Mouse (Mus musculus) forebrain, embryonic 14.5 days (tissue): ENCODE results near the gene Rsph9. TPM values are rescaled to one million over a fixed set of nuclear protein-coding genes. Genes with fewer than 3 reads are reported as not detected.

Source experiments
- ATAC-seq: fragments of 200-750 bp; cut with Nextera tagmentation; 2 replicates; pipeline ENCODE4 v1.8.0; 2017; ENCODE audit warnings: mild to moderate bottlenecking, moderate library complexity
- DNase-seq: peaks from one replicate; pipeline ENCODE4 v3.0.0-alpha.2; 2015; ENCODE audit warnings: low spot score
- H3K27ac ChIP-seq: fragments of 300-500 bp; sonication (generic); 2 replicates; pipeline ENCODE4 v1.5.1; 2014; ENCODE audit warnings: low read depth, mild to moderate bottlenecking, control low read depth, low read length, moderate library complexity
- H3K27me3 ChIP-seq: fragments of 300-500 bp; sonication (generic); replicated peaks from 2 replicates; pipeline ENCODE4 v1.6.1; 2014; ENCODE audit warnings: low read length, control low read depth, mixed read lengths; ENCODE audit not compliant: control insufficient read depth, insufficient read depth
- H3K36me3 ChIP-seq: fragments of 300-500 bp; sonication (generic); 2 replicates; pipeline ENCODE4 v1.6.1; 2014; ENCODE audit warnings: low read length, control low read depth; ENCODE audit not compliant: control insufficient read depth, insufficient read depth
- H3K4me1 ChIP-seq: fragments of 300-500 bp; sonication (generic); 2 replicates; pipeline ENCODE4 v1.6.1; 2014; ENCODE audit warnings: antibody characterized with exemption, low read length, control low read depth; ENCODE audit not compliant: control insufficient read depth, insufficient read depth
- H3K4me2 ChIP-seq: fragments of 300-500 bp; sonication (generic); 2 replicates; pipeline ENCODE4 v1.6.1; 2014; ENCODE audit warnings: mild to moderate bottlenecking, control low read depth, low read length
- H3K4me3 ChIP-seq: fragments of 300-500 bp; sonication (generic); 2 replicates; pipeline ENCODE4 v1.5.1; 2014; ENCODE audit warnings: low read depth, low read length, control low read depth
- H3K9ac ChIP-seq: fragments of 300-500 bp; sonication (generic); 2 replicates; pipeline ENCODE4 v1.6.1; 2014; ENCODE audit warnings: mild to moderate bottlenecking, low read length, control low read depth, moderate library complexity
- H3K9me3 ChIP-seq: fragments of 300-500 bp; sonication (generic); replicated peaks from 2 replicates; pipeline ENCODE4 v1.6.1; 2016; ENCODE audit warnings: low read length, control low read depth, mixed read lengths; ENCODE audit not compliant: control insufficient read depth
- WGBS: fragments of 180-500 bp; shearing (Covaris S2); extraction: QIAGEN DNeasy Blood & Tissue Kit; methylation state at CpG from one replicate; pipeline ENCODE4 v1.1.7; 2014; 5-methylcytosine and 5-hydroxymethylcytosine counted together
- polyA plus RNA-seq: library from polyadenylated mRNA; unstranded; fragments of >200 nt; fragmentation: Nextera tagmentation; extraction: Ambion mirVana; gene quantifications from 2 replicates; pipeline ENCODE4 v1.2.1, GENCODE M21; 2014

Gene Rsph9
- polyA plus RNA-seq, 1 experiment from 2014 or later = 46.8 TPM

DNA sequence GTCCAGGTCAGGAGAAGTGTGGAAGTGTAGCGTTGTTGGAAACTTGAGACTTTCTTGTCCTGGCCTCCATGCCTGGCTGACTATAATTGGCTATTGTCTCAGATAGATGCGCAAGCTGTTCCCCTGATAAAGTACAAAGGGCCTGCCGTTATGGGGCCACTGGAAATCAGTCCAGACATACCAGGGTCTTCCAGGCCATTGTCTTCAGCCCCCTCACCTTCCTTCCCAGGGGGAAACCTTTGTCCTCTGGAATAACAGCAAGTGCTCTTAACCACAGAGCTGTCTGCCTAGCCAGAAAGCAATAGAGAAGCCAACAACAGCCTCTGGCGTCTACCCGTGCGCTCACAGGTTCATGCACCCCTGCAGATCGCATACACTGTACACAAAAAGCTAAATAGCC, 63.6 kb downstream of the Rsph9 start:
- Histone ChIP-seq H3K4me3 (no peak overlapping the region), H3K27me3 (no peaks in the 10 kb centered on the region), H3K9me3 (no peaks in the 10 kb centered on the region), H3K4me2 (no peak overlapping the region), H3K4me1 (peaks cover 20% of the 10 kb centered on the region), H3K36me3 (no peaks in the 10 kb centered on the region), H3K9ac (no peak overlapping the region), H3K27ac (no peak overlapping the region)
- ATAC-seq (no peak), DNase-seq (no peak)
- 24% methylated on average over 7 of the region's 7 CpGs for WGBS

GRCm38 (mm10) chr17:46079037-46079436, 65.0 kb downstream of the Rsph9 start:
- H3K4me1 ChIP-seq = peaks cover 13% of the 10 kb centered on the region
- no peak overlapping the region for H3K9ac ChIP-seq
- no peak overlapping the region for H3K27ac ChIP-seq
- no peak overlapping the region for H3K4me2 ChIP-seq
- WGBS = 72% methylated on average over 2 of the region's 2 CpGs
- no peak overlapping the region for H3K4me3 ChIP-seq
- ATAC-seq (no peak), DNase-seq (no peak)
- no peaks in the 10 kb centered on the region for H3K36me3 ChIP-seq
- H3K9me3 ChIP-seq = no peaks in the 10 kb centered on the region
- H3K27me3 ChIP-seq = no peaks in the 10 kb centered on the region

DNA sequence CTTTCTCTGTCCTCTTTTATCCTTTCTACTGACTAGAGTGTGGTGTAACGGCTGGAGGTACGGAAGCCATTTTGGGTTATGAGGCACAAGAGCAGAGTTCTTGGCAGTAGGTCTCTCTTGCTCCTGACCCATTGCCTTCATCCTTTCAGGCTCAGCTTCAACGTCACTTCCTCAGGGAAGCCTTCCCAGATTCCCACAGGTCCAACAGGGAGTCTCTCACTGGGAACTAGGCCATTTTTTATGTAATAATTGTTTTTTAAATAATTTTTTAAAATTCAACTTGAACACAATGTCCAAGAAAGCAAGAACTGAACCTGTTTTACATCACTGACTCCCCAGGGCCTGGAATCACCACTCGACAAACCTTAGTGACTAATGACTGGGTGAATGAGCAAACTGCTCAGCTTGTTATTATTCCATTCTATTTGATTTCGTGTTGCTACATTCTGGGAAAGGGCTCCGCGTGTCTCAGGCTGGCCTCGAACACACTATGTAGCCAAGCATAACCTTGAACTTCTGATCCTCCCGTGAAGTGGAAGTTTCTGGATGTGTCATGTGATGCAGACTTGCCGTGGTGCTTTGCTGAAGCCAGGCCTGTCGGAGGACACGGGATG, 66.0 kb downstream of the Rsph9 start:
- ATAC-seq = no peak
- no peak overlapping the region for H3K9ac ChIP-seq
- H3K4me3 ChIP-seq = no peak overlapping the region
- WGBS = 92% methylated on average over 12 of the region's 12 CpGs
- H3K9me3 ChIP-seq = no peaks in the 10 kb centered on the region
- H3K27ac ChIP-seq = no peak overlapping the region
- H3K27me3 ChIP-seq = no peaks in the 10 kb centered on the region
- peaks cover 3% of the 10 kb centered on the region for H3K4me1 ChIP-seq
- no peak for DNase-seq
- no peaks in the 10 kb centered on the region for H3K36me3 ChIP-seq
- no peak overlapping the region for H3K4me2 ChIP-seq

DNA sequence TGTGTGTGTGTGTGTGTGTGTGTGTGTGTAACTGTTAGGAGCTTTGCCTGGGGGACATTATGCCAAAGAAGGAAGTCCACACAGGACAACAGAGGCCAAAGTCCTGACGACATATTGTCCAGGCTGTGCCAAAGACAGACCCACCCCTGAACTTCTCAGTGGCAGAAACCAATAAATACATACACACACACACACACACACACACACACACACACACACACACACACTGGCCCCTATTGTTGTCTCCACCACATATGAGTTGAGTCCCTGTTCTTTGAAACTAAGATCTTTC, 67.8 kb downstream of the Rsph9 start:
- peaks cover 3% of the 10 kb centered on the region for H3K4me1 ChIP-seq
- no peak overlapping the region for H3K4me2 ChIP-seq
- H3K9ac ChIP-seq = no peak overlapping the region
- 69% methylated on average over 1 of the region's 1 CpGs for WGBS
- no peaks in the 10 kb centered on the region for H3K36me3 ChIP-seq
- H3K27me3 ChIP-seq = no peaks in the 10 kb centered on the region
- ATAC-seq = no peak
- H3K27ac ChIP-seq = no peak overlapping the region
- H3K4me3 ChIP-seq = no peak overlapping the region
- DNase-seq = no peak
- H3K9me3 ChIP-seq = no peaks in the 10 kb centered on the region

DNA sequence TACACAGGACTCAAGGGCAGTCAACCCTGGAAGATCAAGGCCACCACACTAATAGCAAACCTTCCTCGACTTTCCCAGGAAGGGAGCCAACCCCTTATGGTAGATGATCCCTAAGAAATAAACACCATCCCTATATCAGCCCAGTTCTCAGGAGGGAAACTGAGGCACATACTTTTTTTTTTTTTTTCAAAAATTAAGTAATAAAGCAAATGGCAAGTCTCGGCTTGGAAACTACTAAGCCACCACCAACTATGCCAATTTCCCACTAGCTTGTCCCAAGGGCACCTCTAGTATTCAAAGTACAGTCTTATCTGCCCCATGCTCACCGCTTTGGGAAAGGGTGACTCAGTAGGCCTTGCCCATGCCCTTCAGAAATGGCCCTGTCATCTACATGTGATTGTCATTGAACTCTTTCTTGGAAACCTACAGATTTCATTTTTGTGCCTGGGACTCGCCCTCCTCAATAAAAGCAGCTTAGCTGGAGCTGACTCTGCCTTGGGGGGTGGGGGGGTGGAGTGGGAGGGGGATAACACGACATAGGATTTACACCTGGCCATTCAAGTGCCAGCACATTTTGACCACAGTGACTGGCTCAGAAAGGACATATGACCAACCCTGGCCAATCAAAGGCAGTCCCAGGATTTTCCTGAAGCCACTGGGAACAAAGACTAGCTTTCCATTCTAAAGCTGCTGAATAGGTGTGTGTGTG, 68.3 kb downstream of the Rsph9 start:
- WGBS = 67% methylated on average over 5 of the region's 5 CpGs
- Histone ChIP-seq H3K36me3 (no peaks in the 10 kb centered on the region), H3K4me3 (no peak overlapping the region), H3K4me1 (peaks cover 3% of the 10 kb centered on the region), H3K27ac (no peak overlapping the region), H3K4me2 (no peak overlapping the region), H3K9ac (no peak overlapping the region), H3K9me3 (no peaks in the 10 kb centered on the region), H3K27me3 (no peaks in the 10 kb centered on the region)
- DNase-seq = no peak
- ATAC-seq = no peak

- WGBS = 62% methylated on average over 3 of the region's 3 CpGs
- H3K9me3 ChIP-seq = no peaks in the 10 kb centered on the region
- H3K27me3 ChIP-seq = no peaks in the 10 kb centered on the region
- no peak overlapping the region for H3K27ac ChIP-seq
- no peak overlapping the region for H3K4me3 ChIP-seq
- H3K36me3 ChIP-seq = no peaks in the 10 kb centered on the region
- no peak overlapping the region for H3K4me2 ChIP-seq
- ATAC-seq = no peak
- no peaks in the 10 kb centered on the region for H3K4me1 ChIP-seq
- H3K9ac ChIP-seq = no peak overlapping the region
- DNase-seq = no peak
Measured at GRCm38 (mm10) chr17:46075116-46075485, 68.9 kb downstream of the Rsph9 start.

- ATAC-seq = no peak
- Histone ChIP-seq H3K36me3 (no peaks in the 10 kb centered on the region), H3K4me3 (no peak overlapping the region), H3K27me3 (no peaks in the 10 kb centered on the region), H3K9ac (no peak overlapping the region), H3K27ac (no peak overlapping the region), H3K9me3 (no peaks in the 10 kb centered on the region), H3K4me1 (no peaks in the 10 kb centered on the region), H3K4me2 (no peak overlapping the region)
- no peak for DNase-seq
- WGBS = 60% methylated on average over 7 of the region's 7 CpGs
Measured at GRCm38 (mm10) chr17:46074398-46075115, 69.5 kb downstream of the Rsph9 start.

- DNase-seq (no peak), ATAC-seq (no peak)
- no peak overlapping the region for H3K27ac ChIP-seq
- no peak overlapping the region for H3K4me2 ChIP-seq
- WGBS = 72% methylated on average over 23 of the region's 23 CpGs
- H3K4me1 ChIP-seq = no peaks in the 10 kb centered on the region
- H3K27me3 ChIP-seq = no peaks in the 10 kb centered on the region
- H3K9ac ChIP-seq = no peak overlapping the region
- H3K4me3 ChIP-seq = no peak overlapping the region
- no peaks in the 10 kb centered on the region for H3K9me3 ChIP-seq
- no peaks in the 10 kb centered on the region for H3K36me3 ChIP-seq
Measured at GRCm38 (mm10) chr17:46073730-46074301, 70.2 kb downstream of the Rsph9 start.
